Mouse (Mus musculus) CH12.LX (cell line): ENCODE results near the gene Sgms1. TPM values are rescaled to one million over a fixed set of nuclear protein-coding genes. Genes with fewer than 3 reads are reported as not detected.

Experiments
- DNase-seq: peaks from one replicate; pipeline ENCODE4 v3.0.0-alpha.2; 2013; ENCODE audit errors: extremely low read depth
- H3K27ac ChIP-seq: 2 replicates; pipeline ENCODE4 v1.5.1; 2012; ENCODE audit warnings: low read depth, mild to moderate bottlenecking, control low read depth, moderate library complexity; ENCODE audit not compliant: insufficient read depth
- H3K27me3 ChIP-seq: replicated peaks from 2 replicates; pipeline ENCODE3; 2012; ENCODE audit warnings: inconsistent platforms
- H3K36me3 ChIP-seq, 2 experiments: replicated peaks in 1 of 2; 2 replicates each; pipeline versions ENCODE3 to v1.6.1; 2012; ENCODE audit warnings: inconsistent platforms in 1 of 2, low read length in 1 of 2, mild to moderate bottlenecking in 1 of 2, mixed read lengths in 1 of 2, moderate library complexity in 1 of 2; ENCODE audit not compliant: control insufficient read depth in 1 of 2, insufficient read depth in 1 of 2
- H3K4me1 ChIP-seq, 2 experiments: 2 replicates each; pipeline ENCODE4 v1.6.1; 2012; ENCODE audit warnings: inconsistent platforms in 1 of 2, moderate library complexity in 1 of 2; ENCODE audit not compliant: insufficient read depth in 2 of 2, control insufficient read depth in 1 of 2
- H3K4me2 ChIP-seq: 2 replicates; pipeline ENCODE4 v1.6.1; 2012; ENCODE audit warnings: low read depth, mild to moderate bottlenecking, control low read depth; ENCODE audit not compliant: poor library complexity, insufficient read depth, severe bottlenecking
- H3K4me3 ChIP-seq, 3 experiments: fragments of 150-350 bp in 1 of 3; sonication (generic) in 1 of 3; replicated peaks in 1 of 3; 2 replicates each; pipeline versions ENCODE3 to v1.5.1; 2011 to 2012; ENCODE audit warnings: low read depth in 2 of 3, low read length in 2 of 3, mild to moderate bottlenecking in 2 of 3, moderate library complexity in 2 of 3, control low read depth in 1 of 3, improper control_type of control experiment in 1 of 3, inconsistent platforms in 1 of 3, mixed read lengths in 1 of 3; ENCODE audit not compliant: poor library complexity in 1 of 3
- H3K79me2 ChIP-seq: replicated peaks from 2 replicates; pipeline ENCODE4 v1.6.1; 2012; ENCODE audit warnings: mild to moderate bottlenecking, moderate library complexity; ENCODE audit not compliant: control insufficient read depth, poor library complexity, insufficient read depth, severe bottlenecking; ENCODE audit errors: extremely low read depth
- H3K9ac ChIP-seq: 2 replicates; pipeline ENCODE4 v1.6.1; 2012; ENCODE audit warnings: low read depth, mild to moderate bottlenecking, control low read depth, moderate library complexity; ENCODE audit not compliant: insufficient read depth
- H3K9me3 ChIP-seq: replicated peaks from 2 replicates; pipeline ENCODE3; 2012; ENCODE audit warnings: low read length, inconsistent platforms, mixed read lengths
- CTCF ChIP-seq, 2 experiments: IDR thresholded peaks in 1 of 2; conservative IDR thresholded peaks in 1 of 2; 2 replicates each; pipeline ENCODE4 v1.5.1; 2011 to 2012; ENCODE audit warnings: low read depth in 2 of 2, low read length in 2 of 2, improper control_type of control experiment in 1 of 2, inconsistent platforms in 1 of 2, mild to moderate bottlenecking in 1 of 2, moderate library complexity in 1 of 2
- ETS1 ChIP-seq: conservative IDR thresholded peaks from 2 replicates; pipeline ENCODE4 v1.6.1; 2012; ENCODE audit warnings: low read depth, mild to moderate bottlenecking, inconsistent platforms, low read length, improper control_type of control experiment, moderate library complexity
- GABPA ChIP-seq: IDR thresholded peaks from 2 replicates; pipeline ENCODE4 v1.6.1; 2012; ENCODE audit warnings: low read depth, low read length, improper control_type of control experiment, inconsistent platforms; ENCODE audit not compliant: insufficient replicate concordance
- HCFC1 ChIP-seq: IDR thresholded peaks from 2 replicates; pipeline ENCODE4 v1.6.1; 2012; ENCODE audit warnings: low read depth, mild to moderate bottlenecking, inconsistent platforms, low read length, improper control_type of control experiment
- IRF4 ChIP-seq: IDR thresholded peaks from 2 replicates; pipeline ENCODE4 v1.6.1; 2014; ENCODE audit warnings: low read depth, mild to moderate bottlenecking, inconsistent platforms, low read length, improper control_type of control experiment
- JUN ChIP-seq: IDR thresholded peaks from 2 replicates; pipeline ENCODE4 v1.6.1; 2011; ENCODE audit warnings: low read depth, mild to moderate bottlenecking, low read length, improper control_type of control experiment, moderate library complexity; ENCODE audit not compliant: insufficient read depth
- JUND ChIP-seq: conservative IDR thresholded peaks from 2 replicates; pipeline ENCODE4 v1.6.1; 2011; ENCODE audit warnings: low read depth, low read length, improper control_type of control experiment
- MAFK ChIP-seq: IDR thresholded peaks from 2 replicates; pipeline ENCODE4 v1.6.1; 2011; ENCODE audit warnings: low read length, improper control_type of control experiment; ENCODE audit not compliant: insufficient replicate concordance
- MAX ChIP-seq: IDR thresholded peaks from 2 replicates; pipeline ENCODE4 v1.6.1; 2011; ENCODE audit warnings: low read length, improper control_type of control experiment
- MAZ ChIP-seq: IDR thresholded peaks from 2 replicates; pipeline ENCODE4 v1.6.1; 2012; ENCODE audit warnings: low read depth, mild to moderate bottlenecking, inconsistent platforms, low read length, improper control_type of control experiment, moderate library complexity
- NELFE ChIP-seq: IDR thresholded peaks from 2 replicates; pipeline ENCODE4 v1.6.1; 2011; ENCODE audit warnings: low read depth, low read length, improper control_type of control experiment
- NRF1 ChIP-seq: IDR thresholded peaks from 2 replicates; pipeline ENCODE4 v1.6.1; 2014; ENCODE audit warnings: low read depth, mild to moderate bottlenecking, inconsistent platforms, low read length, improper control_type of control experiment, moderate library complexity
- RAD21 ChIP-seq: IDR thresholded peaks from 2 replicates; pipeline ENCODE4 v1.6.1; 2011; ENCODE audit warnings: low read depth, mild to moderate bottlenecking, low read length, improper control_type of control experiment, moderate library complexity
- SMC3 ChIP-seq: IDR thresholded peaks from 2 replicates; pipeline ENCODE4 v1.6.1; 2011; ENCODE audit warnings: low read depth, low read length, improper control_type of control experiment
- ZC3H11A ChIP-seq: IDR thresholded peaks from 2 replicates; pipeline ENCODE4 v1.6.1; 2012; ENCODE audit warnings: low read depth, mild to moderate bottlenecking, inconsistent platforms, low read length, improper control_type of control experiment
- ZKSCAN1 ChIP-seq: IDR thresholded peaks from 2 replicates; pipeline ENCODE4 v1.6.1; 2012; ENCODE audit warnings: low read depth, inconsistent platforms, low read length, improper control_type of control experiment, borderline replicate concordance
- ZNF384 ChIP-seq: IDR thresholded peaks from 2 replicates; pipeline ENCODE4 v1.6.1; 2012; ENCODE audit warnings: low read depth, low read length, improper control_type of control experiment, inconsistent platforms
- dilution Hi-C: fragments of 300-500 bp; cut with MboI; formaldehyde crosslinking; loops from 2 replicates; pipeline ENCODE4 v1.14.3; 2020; ENCODE audit warnings: low sequenced_read_pairs; ENCODE audit not compliant: extremely low pct_unique_long_range_greater_than_20kb, extremely low pct_ligation_motif_present
- in situ Hi-C: fragments of 300-500 bp; cut with MboI; formaldehyde crosslinking; loops from 3 replicates; pipeline ENCODE4 v1.14.3; 2019; ENCODE audit warnings: low sequenced_read_pairs, low pct_ligation_motif_present, low pct_unique_long_range_greater_than_20kb, mixed read lengths
- polyA plus RNA-seq: library from polyadenylated mRNA; unstranded; fragments of >175 nt; gene quantifications from 2 replicates; pipeline ENCODE4 v1.2.1, GENCODE M21; 2012; ENCODE audit warnings: low read depth; ENCODE audit not compliant: insufficient read length
- total RNA-seq, 2 experiments: library from RNA; depleted of rRNA; stranded (reverse); fragments of 300-350 nt in 1 of 2; fragments of >200 nt in 1 of 2; gene quantifications; 2 replicates each; pipeline ENCODE4 v1.2.3; 2012 to 2014

Gene Sgms1
- total and polyA plus RNA-seq, 3 experiments, result 1.4 to 1.8 (median 1.8) TPM

DNA sequence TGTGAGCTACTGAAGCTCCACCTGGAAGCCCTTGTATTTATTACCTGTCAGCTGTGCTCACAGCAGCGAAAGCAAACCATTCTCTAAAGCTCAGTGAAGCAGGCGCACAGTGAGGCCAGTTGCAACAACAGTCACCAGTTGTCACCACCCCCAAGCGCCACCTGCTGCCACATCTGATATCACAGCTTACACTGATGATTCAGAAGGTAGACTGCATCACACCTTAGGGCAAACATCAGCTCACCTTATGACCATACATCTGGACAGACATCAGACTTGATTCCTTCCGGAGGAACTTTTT lies 69.2 kb downstream of the Sgms1 start:
- peak; percentile 50 for DNase-seq
- no peaks in the 10 kb centered on the region for H3K36me3 ChIP-seq
- dilution Hi-C loops, result no loop called here
- no peak overlapping the region; the same call in 1 of the 2 replicates for H3K4me2 ChIP-seq
- no peak overlapping the region for H3K27ac ChIP-seq
- no peak overlapping the region for H3K9ac ChIP-seq
- H3K79me2 ChIP-seq, result no peaks in the 10 kb centered on the region
- in situ Hi-C loops, result loop anchor here (10.0 kb wide), 1 partner anchor 136 kb away; no protein-coding TSS in a partner anchor
- H3K4me1 ChIP-seq, result peaks cover 0 to 14% of the 10 kb centered on the region in 2 experiments; a peak in 2 of 4 replicates
- no peak overlapping the region for H3K4me3 ChIP-seq
- TF ChIP-seq RAD21, result peak; percentile 85
- peak; percentile 45 for TF ChIP-seq ZNF384
- no peak for TF ChIP-seq MAZ
- no peak; the same call in 1 of the 2 replicates for TF ChIP-seq JUND
- peak; percentile 25; the same call in 1 of the 2 replicates for TF ChIP-seq NELFE
- no peak for TF ChIP-seq JUN
- TF ChIP-seq NRF1, result 0 out of 2 replicates have a peak, but pooled peaks have one; percentile 11
- 0 out of 2 replicates have a peak, but pooled peaks have one; percentile 13 for TF ChIP-seq MAX
- TF ChIP-seq ZKSCAN1, result peak; percentile 94
- TF ChIP-seq CTCF (conservative IDR thresholded peaks at IDR 0.05 in 1 of 2, IDR thresholded peaks at IDR 0.05 in 1 of 2; ENCODE audit: low read depth in 2 of 2, low read length in 2 of 2), result peak in 1 of 2 experiments; percentile 87; a peak in 2 of 4 replicates
- TF ChIP-seq MAFK, result no peak
- peak; percentile 97 for TF ChIP-seq SMC3
- TF ChIP-seq ZC3H11A, result peak; percentile 79
- 0 out of 2 replicates have a peak, but pooled peaks have one; percentile 36 for TF ChIP-seq IRF4
- no peak for TF ChIP-seq GABPA
- H3K27me3 ChIP-seq, result no peaks in the 10 kb centered on the region
- no peaks in the 10 kb centered on the region for H3K9me3 ChIP-seq

GRCm38 (mm10) chr19:32319531-32320365 lies 69.8 kb downstream of the Sgms1 start:
- no peaks in the 10 kb centered on the region for H3K9me3 ChIP-seq
- no peak overlapping the region for H3K4me3 ChIP-seq
- no peaks in the 10 kb centered on the region for H3K27me3 ChIP-seq
- H3K4me1 ChIP-seq, result peaks cover 0 to 9% of the 10 kb centered on the region in 2 experiments; a peak in 2 of 4 replicates
- H3K36me3 ChIP-seq, result no peaks in the 10 kb centered on the region
- no peak overlapping the region; the same call in 1 of the 2 replicates for H3K4me2 ChIP-seq
- no peak overlapping the region for H3K27ac ChIP-seq
- dilution Hi-C loops (no loop called here), in situ Hi-C loops (loop anchor here (10.0 kb wide), 1 partner anchor 135 kb away; no protein-coding TSS in a partner anchor)
- no peaks in the 10 kb centered on the region for H3K79me2 ChIP-seq
- no peak overlapping the region for H3K9ac ChIP-seq
- no peak for DNase-seq
- TF ChIP-seq HCFC1 (no peak), ETS1 (no peak), JUND (no peak)
